Mouse (Mus musculus) hindbrain, embryonic 12.5 days (tissue): ENCODE results near the gene Spsb1. TPM values are rescaled to one million over a fixed set of nuclear protein-coding genes. Genes with fewer than 3 reads are reported as not detected.

ENCODE experiments used
- ATAC-seq: fragments of 200-750 bp; cut with Nextera tagmentation; 2 replicates; pipeline ENCODE4 v1.8.0; 2017; ENCODE audit warnings: moderate TSS enrichment; ENCODE audit not compliant: low FRiP score
- H3K27ac ChIP-seq: fragments of 300-500 bp; sonication (generic); 2 replicates; pipeline ENCODE4 v1.5.1; 2016; ENCODE audit warnings: mild to moderate bottlenecking
- H3K27me3 ChIP-seq: fragments of 300-500 bp; sonication (generic); 2 replicates; pipeline ENCODE4 v1.6.1; 2016; ENCODE audit warnings: mild to moderate bottlenecking
- H3K36me3 ChIP-seq: fragments of 300-500 bp; sonication (generic); 2 replicates; pipeline ENCODE4 v1.6.1; 2016; ENCODE audit warnings: mild to moderate bottlenecking
- H3K4me1 ChIP-seq: fragments of 300-500 bp; sonication (generic); 2 replicates; pipeline ENCODE4 v1.6.1; 2016
- H3K4me2 ChIP-seq: fragments of 300-500 bp; sonication (generic); replicated peaks from 2 replicates; pipeline ENCODE4 v1.6.1; 2016; ENCODE audit warnings: mild to moderate bottlenecking
- H3K4me3 ChIP-seq: fragments of 300-500 bp; sonication (generic); 2 replicates; pipeline ENCODE4 v1.5.1; 2016; ENCODE audit warnings: mild to moderate bottlenecking
- H3K9ac ChIP-seq: fragments of 300-500 bp; sonication (generic); 2 replicates; pipeline ENCODE4 v1.6.1; 2016; ENCODE audit warnings: mild to moderate bottlenecking, moderate library complexity
- H3K9me3 ChIP-seq: fragments of 300-500 bp; sonication (generic); replicated peaks from 2 replicates; pipeline ENCODE4 v1.6.1; 2016; ENCODE audit warnings: mild to moderate bottlenecking
- WGBS: fragments of 180-500 bp; shearing (Covaris S2); methylation state at CpG from one replicate; pipeline ENCODE4 v1.1.7; 2016; 5-methylcytosine and 5-hydroxymethylcytosine counted together
- polyA plus RNA-seq: library from polyadenylated mRNA; unstranded; fragments of >200 nt; fragmentation: Nextera tagmentation; extraction: Ambion mirVana; gene quantifications from 2 replicates; pipeline ENCODE4 v1.2.1, GENCODE M21; 2016

The Spsb1 gene
- polyA plus RNA-seq, 1 experiment from 2014 or later: 15.5 TPM

GRCm38 (mm10) chr4:149888736-149889470, 65.9 kb downstream of the Spsb1 start:
- Histone ChIP-seq H3K36me3 (no peaks in the 10 kb centered on the region), H3K4me1 (peaks cover 52% of the 10 kb centered on the region), H3K27me3 (no peaks in the 10 kb centered on the region), H3K9me3 (no peaks in the 10 kb centered on the region), H3K9ac (no peak overlapping the region), H3K4me2 (no peak overlapping the region), H3K27ac (no peak overlapping the region), H3K4me3 (no peak overlapping the region)
- ATAC-seq: no peak
- 80% methylated on average over 20 of the region's 20 CpGs for WGBS

- no peak overlapping the region for H3K27ac ChIP-seq
- no peaks in the 10 kb centered on the region for H3K36me3 ChIP-seq
- 90% methylated on average over 5 of the region's 5 CpGs for WGBS
- H3K4me3 ChIP-seq: no peak overlapping the region
- no peaks in the 10 kb centered on the region for H3K27me3 ChIP-seq
- H3K9me3 ChIP-seq: no peaks in the 10 kb centered on the region
- no peak for ATAC-seq
- no peak overlapping the region for H3K9ac ChIP-seq
- no peak overlapping the region for H3K4me2 ChIP-seq
- H3K4me1 ChIP-seq: peaks cover 45% of the 10 kb centered on the region
Observed at GRCm38 (mm10) chr4:149888156-149888555, 66.7 kb downstream of the Spsb1 start.

GRCm38 (mm10) chr4:149886298-149887271, 68.3 kb downstream of the Spsb1 start:
- no peaks in the 10 kb centered on the region for H3K9me3 ChIP-seq
- H3K4me1 ChIP-seq: peaks cover 36% of the 10 kb centered on the region
- H3K4me3 ChIP-seq: no peak overlapping the region
- H3K27me3 ChIP-seq: no peaks in the 10 kb centered on the region
- no peak overlapping the region for H3K9ac ChIP-seq
- no peak overlapping the region for H3K4me2 ChIP-seq
- no peak overlapping the region for H3K27ac ChIP-seq
- no peaks in the 10 kb centered on the region for H3K36me3 ChIP-seq
- 66% methylated on average over 18 of the region's 18 CpGs for WGBS
- ATAC-seq: no peak

GRCm38 (mm10) chr4:149883990-149884389, 70.9 kb downstream of the Spsb1 start:
- ATAC-seq: no peak
- no peak overlapping the region for H3K4me2 ChIP-seq
- H3K9ac ChIP-seq: no peak overlapping the region
- peaks cover 16% of the 10 kb centered on the region for H3K4me1 ChIP-seq
- no peak overlapping the region for H3K27ac ChIP-seq
- H3K9me3 ChIP-seq: no peaks in the 10 kb centered on the region
- H3K36me3 ChIP-seq: no peaks in the 10 kb centered on the region
- WGBS: 84% methylated on average over 10 of the region's 10 CpGs
- no peaks in the 10 kb centered on the region for H3K27me3 ChIP-seq
- H3K4me3 ChIP-seq: no peak overlapping the region

- no peak overlapping the region for H3K9ac ChIP-seq
- no peak overlapping the region for H3K4me3 ChIP-seq
- no peak for ATAC-seq
- WGBS: 84% methylated on average over 17 of the region's 17 CpGs
- no peaks in the 10 kb centered on the region for H3K36me3 ChIP-seq
- H3K27me3 ChIP-seq: no peaks in the 10 kb centered on the region; the same call in 1 of the 2 replicates
- no peak overlapping the region for H3K4me2 ChIP-seq
- H3K9me3 ChIP-seq: no peaks in the 10 kb centered on the region
- H3K27ac ChIP-seq: no peak overlapping the region
- H3K4me1 ChIP-seq: peaks cover 25% of the 10 kb centered on the region
Observed at GRCm38 (mm10) chr4:149882139-149882916, 72.5 kb downstream of the Spsb1 start.

- Histone ChIP-seq H3K9me3 (no peaks in the 10 kb centered on the region), H3K9ac (no peak overlapping the region), H3K4me2 (no peak overlapping the region), H3K4me3 (no peak overlapping the region), H3K27me3 (no peaks in the 10 kb centered on the region; the same call in 1 of the 2 replicates), H3K4me1 (peaks cover 28% of the 10 kb centered on the region), H3K36me3 (no peaks in the 10 kb centered on the region), H3K27ac (no peak overlapping the region)
- ATAC-seq: no peak
- WGBS: 78% methylated on average over 5 of the region's 5 CpGs
Observed at GRCm38 (mm10) chr4:149880908-149881307, 73.9 kb downstream of the Spsb1 start.

- Histone ChIP-seq H3K27me3 (no peaks in the 10 kb centered on the region; the same call in 1 of the 2 replicates), H3K36me3 (no peaks in the 10 kb centered on the region), H3K27ac (no peak overlapping the region), H3K9me3 (no peaks in the 10 kb centered on the region), H3K4me3 (no peak overlapping the region), H3K9ac (no peak overlapping the region), H3K4me2 (no peak overlapping the region), H3K4me1 (peaks cover 37% of the 10 kb centered on the region)
- 81% methylated on average over 11 of the region's 11 CpGs for WGBS
- no peak for ATAC-seq
Observed at GRCm38 (mm10) chr4:149879980-149880379, 74.9 kb downstream of the Spsb1 start.

- H3K27ac ChIP-seq: no peak overlapping the region
- no peak overlapping the region for H3K4me2 ChIP-seq
- WGBS: 44% methylated on average over 6 of the region's 6 CpGs
- no peaks in the 10 kb centered on the region for H3K9me3 ChIP-seq
- no peak overlapping the region for H3K4me3 ChIP-seq
- peaks cover 39% of the 10 kb centered on the region for H3K4me1 ChIP-seq
- H3K9ac ChIP-seq: no peak overlapping the region
- no peak for ATAC-seq
- H3K27me3 ChIP-seq: no peaks in the 10 kb centered on the region; the same call in 1 of the 2 replicates
- H3K36me3 ChIP-seq: no peaks in the 10 kb centered on the region
Observed at GRCm38 (mm10) chr4:149878021-149878449, 76.8 kb downstream of the Spsb1 start.

GRCm38 (mm10) chr4:149877202-149877601, 77.6 kb downstream of the Spsb1 start:
- Histone ChIP-seq H3K36me3 (no peaks in the 10 kb centered on the region), H3K9ac (no peak overlapping the region), H3K4me3 (no peak overlapping the region), H3K4me1 (peaks cover 37% of the 10 kb centered on the region), H3K27ac (peak overlapping the region; percentile 66; the same call in 1 of the 2 replicates), H3K4me2 (no peak overlapping the region), H3K27me3 (no peaks in the 10 kb centered on the region; the same call in 1 of the 2 replicates), H3K9me3 (no peaks in the 10 kb centered on the region)
- WGBS: 44% methylated on average over 3 of the region's 3 CpGs
- peak; percentile 47 for ATAC-seq

GRCm38 (mm10) chr4:149876761-149877160, 78.1 kb downstream of the Spsb1 start:
- peak; percentile 27; the same call in 1 of the 2 replicates for ATAC-seq
- no peak overlapping the region for H3K9ac ChIP-seq
- peaks cover 36% of the 10 kb centered on the region for H3K4me1 ChIP-seq
- peak overlapping the region; percentile 66 for H3K27ac ChIP-seq
- 65% methylated on average over 6 of the region's 6 CpGs for WGBS
- no peak overlapping the region for H3K4me2 ChIP-seq
- H3K36me3 ChIP-seq: no peaks in the 10 kb centered on the region
- no peak overlapping the region for H3K4me3 ChIP-seq
- H3K27me3 ChIP-seq: no peaks in the 10 kb centered on the region; the same call in 1 of the 2 replicates
- no peaks in the 10 kb centered on the region for H3K9me3 ChIP-seq

- 46% methylated on average over 8 of the region's 8 CpGs for WGBS
- Histone ChIP-seq H3K27me3 (no peaks in the 10 kb centered on the region; the same call in 1 of the 2 replicates), H3K27ac (peak overlapping the region; percentile 66), H3K9me3 (no peaks in the 10 kb centered on the region), H3K4me1 (peaks cover 36% of the 10 kb centered on the region), H3K4me3 (no peak overlapping the region), H3K4me2 (no peak overlapping the region), H3K36me3 (no peaks in the 10 kb centered on the region), H3K9ac (no peak overlapping the region; the same call in 1 of the 2 replicates)
- ATAC-seq: 0 out of 2 replicates have a peak, but pooled peaks have one; percentile 39
Observed at GRCm38 (mm10) chr4:149875986-149876501, 78.8 kb downstream of the Spsb1 start.
